Mouse (Mus musculus) ES-Bruce4 (cell line): ENCODE results near the gene Sptbn1.

Experiments
- CTCF ChIP-seq: IDR thresholded peaks from one replicate; pipeline ENCODE4 v1.8.1; 2011; ENCODE audit warnings: low read depth, low read length
- EP300 ChIP-seq: IDR thresholded peaks from 2 replicates; pipeline ENCODE4 v1.6.1; 2011; ENCODE audit warnings: low read depth, low read length; ENCODE audit not compliant: insufficient read depth

GRCm38 (mm10) chr11:30190959-30191358 is 77.0 kb downstream of the Sptbn1 start:
- TF ChIP-seq CTCF (no peak), EP300 (no peak)
